Mouse (Mus musculus): ENCODE measurements around the gene Svs1.

- TF ChIP-seq CTCF (IDR thresholded peaks at IDR 0.05; ENCODE audit: control insufficient read depth, insufficient read depth, insufficient read length) (no peak), MYOD1 (IDR thresholded peaks at IDR 0.05; ENCODE audit: control insufficient read depth, insufficient read length, low read depth) (no peak), MAX (IDR thresholded peaks at IDR 0.05) (no peak), CEBPB (IDR thresholded peaks at IDR 0.05; ENCODE audit: low read depth) (no peak)
Observed at GRCm38 (mm10) chr6:49009665-49010064, 23.0 kb downstream of the Svs1 start.

All from C2C12 (cell line).